Mouse (Mus musculus): ENCODE results near the gene Lctl. TPM values are rescaled to one million over a fixed set of nuclear protein-coding genes. Genes with fewer than 3 reads are reported as not detected.
A peak's percentile ranks its signal among the peaks of the same experiment; 100 is the strongest.

Gene Lctl
- polyA plus RNA-seq, 1 experiment from 2014 or later, result not detected

- WGBS, result 31% methylated on average over 7 of the region's 7 CpGs
- ATAC-seq (replicated peaks; ENCODE audit: extremely low read depth, insufficient read depth, low FRiP score), result no peak
Measured at GRCm38 (mm10) chr9:64084231-64084630, 32.7 kb upstream of the Lctl start.

GRCm38 (mm10) chr9:64084661-64085399 lies 32.1 kb upstream of the Lctl start:
- Histone ChIP-seq H3K36me3 (ENCODE audit: control insufficient read depth, insufficient read depth) (no peaks in the 10 kb centered on the region), H3K9ac (ENCODE audit: low read length) (peak overlapping the region; percentile 72), H3K9me3 (replicated peaks; ENCODE audit: control insufficient read depth, low read length) (no peaks in the 10 kb centered on the region), H3K4me2 (ENCODE audit: low read depth, low read length) (peak overlapping the region; percentile 80), H3K4me1 (ENCODE audit: control insufficient read depth, insufficient read depth, low read length) (peaks cover 28% of the 10 kb centered on the region), H3K27me3 (ENCODE audit: control insufficient read depth, insufficient read depth, low read length) (no peaks in the 10 kb centered on the region), H3K27ac (ENCODE audit: low read length) (peak overlapping the region; percentile 93), H3K4me3 (ENCODE audit: low read length) (peak overlapping the region; percentile 50)
- ATAC-seq (replicated peaks; ENCODE audit: extremely low read depth, insufficient read depth, low FRiP score), result peak; percentile 65
- 4% methylated on average over 49 of the region's 49 CpGs for WGBS

More at GRCm38 (mm10) chr9:64084231-64084630, 32.7 kb upstream of the Lctl start:
- no peaks in the 10 kb centered on the region for H3K36me3 ChIP-seq (ENCODE audit: control insufficient read depth, insufficient read depth)
- no peaks in the 10 kb centered on the region for H3K27me3 ChIP-seq (ENCODE audit: control insufficient read depth, insufficient read depth, low read length)
- no peaks in the 10 kb centered on the region for H3K9me3 ChIP-seq (replicated peaks; ENCODE audit: control insufficient read depth, low read length)
- peak overlapping the region; percentile 93 for H3K27ac ChIP-seq (ENCODE audit: low read length)
- peak overlapping the region; percentile 50 for H3K4me3 ChIP-seq (ENCODE audit: low read length)
- H3K4me1 ChIP-seq (ENCODE audit: control insufficient read depth, insufficient read depth, low read length), result peaks cover 28% of the 10 kb centered on the region
- peak overlapping the region; percentile 80 for H3K4me2 ChIP-seq (ENCODE audit: low read depth, low read length)
- peak overlapping the region; percentile 72 for H3K9ac ChIP-seq (ENCODE audit: low read length)

DNA sequence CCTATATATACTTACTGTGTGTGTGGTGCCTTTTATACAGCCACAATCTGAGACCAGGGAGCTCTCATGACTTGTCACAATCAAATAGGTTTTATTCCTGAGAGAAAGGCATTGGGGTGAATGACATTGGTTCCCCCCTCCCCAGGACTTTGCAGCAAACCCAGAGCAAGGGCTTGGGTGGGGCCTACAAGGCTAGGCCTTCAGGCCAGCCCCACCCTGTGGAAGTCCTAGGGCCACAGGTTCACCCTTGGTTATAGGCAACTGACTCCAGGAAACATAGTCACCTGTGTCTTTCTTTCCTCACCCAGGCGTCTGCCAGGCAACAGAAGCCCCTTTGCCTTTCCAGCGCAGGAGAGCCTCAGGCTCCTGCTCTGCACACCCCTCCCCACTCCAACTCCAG lies 31.0 kb upstream of the Lctl start:
- no peak overlapping the region for H3K4me3 ChIP-seq (ENCODE audit: low read length)
- peaks cover 28% of the 10 kb centered on the region for H3K4me1 ChIP-seq (ENCODE audit: control insufficient read depth, insufficient read depth, low read length)
- H3K36me3 ChIP-seq (ENCODE audit: control insufficient read depth, insufficient read depth), result no peaks in the 10 kb centered on the region
- ATAC-seq (replicated peaks; ENCODE audit: extremely low read depth, insufficient read depth, low FRiP score), result no peak
- peak overlapping the region; percentile 43; the same call in 1 of the 2 replicates for H3K9ac ChIP-seq (ENCODE audit: low read length)
- no peaks in the 10 kb centered on the region for H3K9me3 ChIP-seq (replicated peaks; ENCODE audit: control insufficient read depth, low read length)
- H3K4me2 ChIP-seq (ENCODE audit: low read depth, low read length), result no peak overlapping the region
- 83% methylated on average over 2 of the region's 2 CpGs for WGBS
- peak overlapping the region; percentile 26; the same call in 1 of the 2 replicates for H3K27ac ChIP-seq (ENCODE audit: low read length)
- H3K27me3 ChIP-seq (ENCODE audit: control insufficient read depth, insufficient read depth, low read length), result no peaks in the 10 kb centered on the region

- Histone ChIP-seq H3K4me2 (ENCODE audit: low read depth, low read length) (no peak overlapping the region), H3K36me3 (ENCODE audit: control insufficient read depth, insufficient read depth) (no peaks in the 10 kb centered on the region), H3K27me3 (ENCODE audit: control insufficient read depth, insufficient read depth, low read length) (no peaks in the 10 kb centered on the region), H3K27ac (ENCODE audit: low read length) (peak overlapping the region; percentile 55; the same call in 1 of the 2 replicates), H3K9me3 (replicated peaks; ENCODE audit: control insufficient read depth, low read length) (no peaks in the 10 kb centered on the region), H3K9ac (ENCODE audit: low read length) (0 out of 2 replicates have a peak overlapping the region, but pooled peaks have one; percentile 32), H3K4me3 (ENCODE audit: low read length) (no peak overlapping the region), H3K4me1 (ENCODE audit: control insufficient read depth, insufficient read depth, low read length) (peaks cover 28% of the 10 kb centered on the region)
- ATAC-seq (replicated peaks; ENCODE audit: extremely low read depth, insufficient read depth, low FRiP score), result no peak
- WGBS, result 83% methylated on average over 6 of the region's 6 CpGs
Measured at GRCm38 (mm10) chr9:64086543-64086942, 30.4 kb upstream of the Lctl start.

GRCm38 (mm10) chr9:64087461-64088235 lies 29.3 kb upstream of the Lctl start:
- no peaks in the 10 kb centered on the region for H3K9me3 ChIP-seq (replicated peaks; ENCODE audit: control insufficient read depth, low read length)
- H3K4me1 ChIP-seq (ENCODE audit: control insufficient read depth, insufficient read depth, low read length), result peaks cover 28% of the 10 kb centered on the region
- no peak overlapping the region for H3K4me2 ChIP-seq (ENCODE audit: low read depth, low read length)
- H3K9ac ChIP-seq (ENCODE audit: low read length), result 0 out of 2 replicates have a peak overlapping the region, but pooled peaks have one; percentile 32
- no peaks in the 10 kb centered on the region for H3K36me3 ChIP-seq (ENCODE audit: control insufficient read depth, insufficient read depth)
- ATAC-seq (replicated peaks; ENCODE audit: extremely low read depth, insufficient read depth, low FRiP score), result no peak
- H3K4me3 ChIP-seq (ENCODE audit: low read length), result no peak overlapping the region
- peak overlapping the region; percentile 55; the same call in 1 of the 2 replicates for H3K27ac ChIP-seq (ENCODE audit: low read length)
- WGBS, result 43% methylated on average over 5 of the region's 5 CpGs
- H3K27me3 ChIP-seq (ENCODE audit: control insufficient read depth, insufficient read depth, low read length), result no peaks in the 10 kb centered on the region

- no peaks in the 10 kb centered on the region for H3K27me3 ChIP-seq (ENCODE audit: control insufficient read depth, insufficient read depth, low read length)
- peak overlapping the region; percentile 12; the same call in 1 of the 2 replicates for H3K27ac ChIP-seq (ENCODE audit: low read length)
- ATAC-seq (replicated peaks; ENCODE audit: extremely low read depth, insufficient read depth, low FRiP score), result no peak
Measured at GRCm38 (mm10) chr9:64088346-64088745, 28.6 kb upstream of the Lctl start.

DNA sequence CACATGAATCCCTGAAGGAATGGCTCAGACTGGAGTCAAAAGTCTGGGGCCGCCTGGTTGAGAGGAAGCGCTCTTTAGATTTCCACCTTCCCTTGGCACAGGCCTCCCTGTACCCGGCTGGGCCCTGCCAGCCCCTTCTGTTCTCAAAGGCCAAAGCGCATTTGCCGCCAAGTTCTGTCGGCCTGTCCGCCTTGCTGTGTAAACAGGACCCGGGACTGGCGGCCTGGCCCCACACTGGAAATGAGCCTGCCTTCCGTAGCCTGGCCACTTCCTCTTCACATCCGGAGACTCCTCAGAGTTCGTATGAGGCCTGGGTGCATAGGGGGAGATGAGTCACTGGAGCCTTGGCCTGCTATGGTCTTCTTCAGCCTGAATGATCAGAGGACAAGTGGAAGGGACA lies 27.9 kb upstream of the Lctl start:
- peak overlapping the region; percentile 46 for H3K27ac ChIP-seq (ENCODE audit: low read length)
- H3K36me3 ChIP-seq (ENCODE audit: control insufficient read depth, insufficient read depth), result no peaks in the 10 kb centered on the region
- H3K4me2 ChIP-seq (ENCODE audit: low read depth, low read length), result no peak overlapping the region
- WGBS, result 53% methylated on average over 12 of the region's 12 CpGs
- peak; percentile 8; the same call in 1 of the 2 replicates for ATAC-seq (replicated peaks; ENCODE audit: extremely low read depth, insufficient read depth, low FRiP score)
- peak overlapping the region; percentile 42; the same call in 1 of the 2 replicates for H3K9ac ChIP-seq (ENCODE audit: low read length)
- peaks cover 34% of the 10 kb centered on the region for H3K4me1 ChIP-seq (ENCODE audit: control insufficient read depth, insufficient read depth, low read length)
- no peak overlapping the region for H3K4me3 ChIP-seq (ENCODE audit: low read length)
- H3K9me3 ChIP-seq (replicated peaks; ENCODE audit: control insufficient read depth, low read length), result no peaks in the 10 kb centered on the region
- H3K27me3 ChIP-seq (ENCODE audit: control insufficient read depth, insufficient read depth, low read length), result no peaks in the 10 kb centered on the region

More at GRCm38 (mm10) chr9:64088346-64088745, 28.6 kb upstream of the Lctl start:
- Histone ChIP-seq H3K4me2 (ENCODE audit: low read depth, low read length) (no peak overlapping the region), H3K4me1 (ENCODE audit: control insufficient read depth, insufficient read depth, low read length) (peaks cover 30% of the 10 kb centered on the region), H3K36me3 (ENCODE audit: control insufficient read depth, insufficient read depth) (no peaks in the 10 kb centered on the region), H3K9me3 (replicated peaks; ENCODE audit: control insufficient read depth, low read length) (no peaks in the 10 kb centered on the region), H3K4me3 (ENCODE audit: low read length) (no peak overlapping the region), H3K9ac (ENCODE audit: low read length) (no peak overlapping the region)
- WGBS, result 80% methylated on average over 7 of the region's 7 CpGs

DNA sequence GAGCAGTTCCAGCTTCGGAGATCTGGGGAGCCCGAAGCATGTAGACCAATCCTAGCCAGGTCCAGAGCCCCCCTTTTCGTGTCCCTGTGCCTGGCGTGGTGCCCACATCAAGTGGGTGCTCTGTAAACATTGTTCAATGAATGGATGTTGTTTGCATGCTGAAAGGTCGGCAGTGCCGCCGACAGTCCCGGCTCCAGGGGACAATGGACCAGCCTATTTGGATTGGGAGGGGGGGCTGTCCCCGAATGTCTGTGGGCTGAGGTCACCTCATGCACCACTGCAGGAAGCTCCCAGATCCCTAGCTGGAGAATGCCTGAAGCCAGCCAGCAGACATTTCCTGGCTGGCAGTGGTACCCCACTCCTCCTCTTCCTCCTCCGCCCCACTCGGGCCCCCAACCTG lies 22.9 kb upstream of the Lctl start:
- Histone ChIP-seq H3K27me3 (ENCODE audit: control insufficient read depth, insufficient read depth, low read length) (no peaks in the 10 kb centered on the region), H3K9ac (ENCODE audit: low read length) (no peak overlapping the region), H3K4me1 (ENCODE audit: control insufficient read depth, insufficient read depth, low read length) (peaks cover 15% of the 10 kb centered on the region), H3K4me3 (ENCODE audit: low read length) (no peak overlapping the region), H3K9me3 (replicated peaks; ENCODE audit: control insufficient read depth, low read length) (no peaks in the 10 kb centered on the region), H3K36me3 (ENCODE audit: control insufficient read depth, insufficient read depth) (no peaks in the 10 kb centered on the region), H3K27ac (ENCODE audit: low read length) (peak overlapping the region; percentile 19; the same call in 1 of the 2 replicates), H3K4me2 (ENCODE audit: low read depth, low read length) (no peak overlapping the region)
- 40% methylated on average over 11 of the region's 11 CpGs for WGBS
- peak; percentile 58 for ATAC-seq (replicated peaks; ENCODE audit: extremely low read depth, insufficient read depth, low FRiP score)

Data from heart, embryonic 16.5 days (tissue).